Mouse (Mus musculus): ENCODE results near the gene Csn3. TPM values are rescaled to one million over a fixed set of nuclear protein-coding genes. Genes with fewer than 3 reads are reported as not detected.

Csn3 gene
- 0.79 TPM for polyA plus RNA-seq (2014; fragmentation: Illumina TruSeq; extraction: RNeasy Lipid Tissue Mini Kit (QIAGEN cat#74804); ENCODE audit: low read depth, low replicate concordance)

GRCm38 (mm10) chr5:87925372-87925771 lies at the start of gene Csn3:
Csn3 (plus strand) TSS chr5:87925579.

GRCm38 (mm10) chr5:87884729-87885128 lies 40.6 kb upstream of the Csn3 start, which contains the start of gene Odam:
Odam (plus strand) TSS chr5:87885029.

GRCm38 (mm10) chr5:87969201-87969600 lies 43.8 kb downstream of the Csn3 start, which contains the start of the genes 2310003L06Rik and Gm28434:
2310003L06Rik (plus strand) TSS chr5:87969459.
Gm28434 (plus strand) TSS chr5:87969517.

GRCm38 (mm10) chr5:87979139-87979538 lies 53.8 kb downstream of the Csn3 start, which contains the start of gene Cabs1:
Cabs1 (plus strand) TSS chr5:87979439.

Other genes with a start within 250 kb of the Csn3 start
- not detected for gene Csn2, start 225.9 kb upstream of the Csn3 start, polyA plus RNA-seq (2014; fragmentation: Illumina TruSeq; extraction: RNeasy Lipid Tissue Mini Kit (QIAGEN cat#74804); ENCODE audit: low read depth, low replicate concordance)
- not detected for gene Csn1s2a, start 151.0 kb upstream of the Csn3 start, polyA plus RNA-seq (2014; fragmentation: Illumina TruSeq; extraction: RNeasy Lipid Tissue Mini Kit (QIAGEN cat#74804); ENCODE audit: low read depth, low replicate concordance)
- gene Csn1s2b, start 117.5 kb upstream of the Csn3 start, polyA plus RNA-seq (2014; fragmentation: Illumina TruSeq; extraction: RNeasy Lipid Tissue Mini Kit (QIAGEN cat#74804); ENCODE audit: low read depth, low replicate concordance) = not detected
- gene Prr27, start 99.9 kb upstream of the Csn3 start, polyA plus RNA-seq (2014; fragmentation: Illumina TruSeq; extraction: RNeasy Lipid Tissue Mini Kit (QIAGEN cat#74804); ENCODE audit: low read depth, low replicate concordance) = not detected
- gene Odam, start 40.5 kb upstream of the Csn3 start, polyA plus RNA-seq (2014; fragmentation: Illumina TruSeq; extraction: RNeasy Lipid Tissue Mini Kit (QIAGEN cat#74804); ENCODE audit: low read depth, low replicate concordance) = not detected
- gene 2310003L06Rik, start 43.9 kb downstream of the Csn3 start, polyA plus RNA-seq (2014; fragmentation: Illumina TruSeq; extraction: RNeasy Lipid Tissue Mini Kit (QIAGEN cat#74804); ENCODE audit: low read depth, low replicate concordance) = not detected
- not detected for gene Gm28434, start 43.9 kb downstream of the Csn3 start, polyA plus RNA-seq (2014; fragmentation: Illumina TruSeq; extraction: RNeasy Lipid Tissue Mini Kit (QIAGEN cat#74804); ENCODE audit: low read depth, low replicate concordance)
- not detected for gene Cabs1, start 53.9 kb downstream of the Csn3 start, polyA plus RNA-seq (2014; fragmentation: Illumina TruSeq; extraction: RNeasy Lipid Tissue Mini Kit (QIAGEN cat#74804); ENCODE audit: low read depth, low replicate concordance)
- gene Smr3a, start 77.0 kb downstream of the Csn3 start, polyA plus RNA-seq (2014; fragmentation: Illumina TruSeq; extraction: RNeasy Lipid Tissue Mini Kit (QIAGEN cat#74804); ENCODE audit: low read depth, low replicate concordance) = not detected
- not detected for gene Smr2, start 161.0 kb downstream of the Csn3 start, polyA plus RNA-seq (2014; fragmentation: Illumina TruSeq; extraction: RNeasy Lipid Tissue Mini Kit (QIAGEN cat#74804); ENCODE audit: low read depth, low replicate concordance)
- not detected for gene Gm11116, start 186.0 kb downstream of the Csn3 start, polyA plus RNA-seq (2014; fragmentation: Illumina TruSeq; extraction: RNeasy Lipid Tissue Mini Kit (QIAGEN cat#74804); ENCODE audit: low read depth, low replicate concordance)
- not detected for gene Gm11115, start 228.5 kb downstream of the Csn3 start, polyA plus RNA-seq (2014; fragmentation: Illumina TruSeq; extraction: RNeasy Lipid Tissue Mini Kit (QIAGEN cat#74804); ENCODE audit: low read depth, low replicate concordance)

Measured in sigmoid colon, adult 10 weeks (tissue).